Mouse (Mus musculus): Measurements from ENCODE around the gene Stambpl1. TPM values are rescaled to one million over a fixed set of nuclear protein-coding genes. Genes with fewer than 3 reads are reported as not detected.

Stambpl1 gene
- polyA plus RNA-seq (2012; rRNA removed) = 5.4 and 6.0 TPM in 2 replicates

DNA sequence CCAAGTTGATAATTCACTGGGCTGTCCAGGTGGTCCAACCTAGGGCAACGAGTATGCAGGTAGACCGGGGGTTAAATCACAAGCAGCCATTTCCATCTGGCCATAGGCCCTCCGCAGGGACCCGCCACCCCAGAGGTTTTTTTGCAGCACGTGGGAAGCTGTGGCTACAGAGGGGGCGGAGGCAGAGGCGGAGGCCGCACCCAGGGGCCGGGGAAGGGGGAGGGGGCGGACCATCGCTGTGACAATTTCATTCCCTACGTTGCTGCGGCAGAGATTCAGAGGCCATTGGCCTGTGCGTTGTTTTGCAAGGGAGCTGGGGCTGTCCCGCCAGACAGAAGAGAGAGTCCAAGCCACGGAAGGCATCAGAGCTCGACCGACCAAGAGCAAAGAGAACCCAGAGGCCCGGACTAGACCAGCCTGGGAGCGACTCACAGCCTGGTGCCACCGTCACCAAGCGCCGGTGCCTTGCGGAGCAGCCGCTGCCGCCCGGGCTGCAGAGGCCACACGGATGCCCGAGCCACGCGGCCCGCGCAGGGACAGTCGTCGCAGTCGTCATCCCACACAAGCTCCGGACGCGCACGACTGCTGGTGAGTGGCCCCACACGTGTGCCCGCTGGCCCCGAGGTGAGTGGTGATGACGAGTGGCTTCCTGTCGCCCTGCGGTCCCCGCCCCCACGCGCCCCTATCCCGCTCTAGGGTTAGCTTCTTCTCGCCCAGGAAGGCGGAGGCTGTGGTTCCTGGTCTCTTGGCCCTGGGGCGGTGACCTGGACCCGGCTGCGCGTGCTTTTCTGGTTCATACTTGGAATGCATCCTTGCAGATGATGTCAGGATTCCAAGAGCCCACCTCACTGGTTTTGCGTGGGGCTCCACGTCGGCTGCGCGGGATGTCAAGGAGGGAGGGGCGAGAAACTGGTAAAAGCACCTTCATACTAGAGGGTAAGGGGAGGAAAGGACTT, at the start of gene Stambpl1:
TSS of gene Stambpl1 (plus strand) at position 222 of the 956 bp plus-strand sequence.

DNA sequence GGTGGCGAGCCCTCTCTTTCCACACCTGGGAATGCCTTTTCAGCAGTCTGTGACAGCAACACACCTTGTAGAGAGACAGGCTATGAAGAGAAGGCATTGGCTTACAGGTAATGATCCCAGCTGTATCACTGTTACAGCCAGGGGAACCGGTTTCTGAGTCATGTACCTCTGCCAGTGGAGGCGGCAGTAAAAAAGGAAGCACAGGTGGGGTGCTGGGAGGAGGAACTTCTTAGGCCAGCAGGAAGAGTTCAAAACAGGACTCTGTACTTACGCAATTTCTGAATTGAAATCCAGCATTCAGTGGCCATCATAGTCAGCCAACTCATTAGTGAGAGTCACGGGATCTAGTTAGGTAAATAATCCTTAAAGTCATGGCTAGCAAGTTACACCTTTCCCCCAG, 26.1 kb upstream of the Stambpl1 start, which contains the start of gene Ankrd22:
TSS of gene Ankrd22 (minus strand) at position 163 of the 400 bp plus-strand sequence.

DNA sequence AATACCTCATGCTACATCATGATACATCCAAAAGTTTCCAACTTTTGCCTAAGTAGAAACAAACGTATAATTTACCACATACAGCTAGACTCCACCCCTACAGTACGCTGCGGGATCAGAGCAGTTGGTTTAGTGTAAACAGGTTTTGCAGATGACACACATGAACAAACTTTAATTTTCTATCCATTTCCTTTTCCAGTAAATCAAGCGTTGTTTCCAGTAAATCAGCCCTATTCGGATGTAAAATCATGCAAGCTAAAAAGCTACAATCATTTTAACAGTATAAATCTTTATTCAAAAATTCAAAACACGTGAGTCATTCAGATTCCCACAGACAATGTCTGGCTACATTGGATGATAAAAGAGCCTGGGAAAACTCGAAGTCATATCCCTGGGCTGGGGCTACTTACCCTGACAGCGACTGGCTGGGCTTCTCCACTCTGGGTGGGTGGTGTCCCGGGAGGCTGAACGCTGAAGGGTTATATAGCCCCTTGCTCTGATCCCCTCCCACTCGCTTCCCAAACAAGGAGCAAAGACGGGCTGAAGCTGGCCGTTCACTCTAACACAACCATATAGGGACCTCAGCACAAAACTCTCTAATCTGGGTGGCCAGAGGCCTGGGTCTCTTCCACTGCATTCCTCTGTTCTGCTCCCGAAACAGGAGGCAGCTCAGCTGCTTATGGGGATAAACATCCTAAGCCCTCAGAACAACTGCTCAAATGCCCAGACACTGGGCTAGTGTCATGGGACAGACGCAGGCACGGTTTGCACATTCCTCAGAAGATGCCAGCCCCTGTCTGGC, 63.1 kb downstream of the Stambpl1 start, which contains the start of gene Acta2:
TSS of gene Acta2 (minus strand) at position 711 of the 802 bp plus-strand sequence.

Other genes with a start within 250 kb of the Stambpl1 start
- not detected in 2 replicates for gene Lipf, start 231.0 kb upstream of the Stambpl1 start, polyA plus RNA-seq (2012; rRNA removed)
- gene Lipk, start 183.9 kb upstream of the Stambpl1 start, polyA plus RNA-seq (2012; rRNA removed) = not detected in 2 replicates
- gene Lipn, start 124.9 kb upstream of the Stambpl1 start, polyA plus RNA-seq (2012; rRNA removed) = not detected in 2 replicates
- 0.21 TPM in 1 of 2 replicates, not detected in the other for gene Lipm, start 91.3 kb upstream of the Stambpl1 start, polyA plus RNA-seq (2012; rRNA removed)
- 0.05 and 0.23 TPM in 2 replicates for gene Ankrd22, start 26.2 kb upstream of the Stambpl1 start, polyA plus RNA-seq (2012; rRNA removed)
- gene Acta2, start 63.4 kb downstream of the Stambpl1 start, polyA plus RNA-seq (2012; rRNA removed) = 20.2 and 64.5 TPM in 2 replicates
- 0.44 and 1.5 TPM in 2 replicates for gene Fas, start 98.4 kb downstream of the Stambpl1 start, polyA plus RNA-seq (2012; rRNA removed)

All from central nervous system, embryonic 14 days (tissue).